Mouse (Mus musculus) MEL (cell line): ENCODE data around the gene Ephb2. TPM values are rescaled to one million over a fixed set of nuclear protein-coding genes. Genes with fewer than 3 reads are reported as not detected.

Experiments
- DNase-seq: peaks from one replicate; pipeline ENCODE4 v3.0.0; 2011; ENCODE audit warnings: low read depth, low spot score
- H3K27ac ChIP-seq: 2 replicates; pipeline ENCODE4 v1.5.1; 2012; ENCODE audit warnings: low read depth, mild to moderate bottlenecking, control low read depth, low read length, moderate library complexity; ENCODE audit not compliant: control insufficient read depth
- H3K27me3 ChIP-seq, 2 experiments: fragments of 150-350 bp in 1 of 2; sonication (generic) in 1 of 2; 2 replicates each; pipeline ENCODE4 v1.6.1; 2012; ENCODE audit warnings: low read length in 2 of 2, mild to moderate bottlenecking in 2 of 2, improper control_type of control experiment in 1 of 2, moderate library complexity in 1 of 2; ENCODE audit not compliant: insufficient read depth in 2 of 2, control insufficient read depth in 1 of 2
- H3K36me3 ChIP-seq, 2 experiments: 2 replicates each; pipeline ENCODE4 v1.6.1; 2012 to 2014; ENCODE audit warnings: low read length in 2 of 2, improper control_type of control experiment in 1 of 2, inconsistent platforms in 1 of 2, mild to moderate bottlenecking in 1 of 2; ENCODE audit not compliant: insufficient read depth in 2 of 2, control insufficient read depth in 1 of 2
- H3K4me1 ChIP-seq, 2 experiments: fragments of 150-350 bp in 1 of 2; sonication (generic) in 1 of 2; 2 replicates each; pipeline ENCODE4 v1.6.1; 2012; ENCODE audit warnings: low read length in 2 of 2, improper control_type of control experiment in 1 of 2, mild to moderate bottlenecking in 1 of 2; ENCODE audit not compliant: insufficient read depth in 2 of 2, control insufficient read depth in 1 of 2
- H3K4me3 ChIP-seq, 2 experiments: fragments of 150-350 bp in 1 of 2; sonication (generic) in 1 of 2; 2 replicates each; pipeline ENCODE4 v1.5.1; 2012; ENCODE audit warnings: low read depth in 2 of 2, low read length in 2 of 2, mild to moderate bottlenecking in 2 of 2, moderate library complexity in 2 of 2, control low read depth in 1 of 2, improper control_type of control experiment in 1 of 2; ENCODE audit not compliant: control insufficient read depth in 1 of 2, insufficient read depth in 1 of 2
- H3K79me2 ChIP-seq: 2 replicates; pipeline ENCODE4 v1.6.1; 2012; ENCODE audit warnings: mild to moderate bottlenecking, low read length, moderate library complexity; ENCODE audit not compliant: control insufficient read depth, poor library complexity, insufficient read depth
- H3K9ac ChIP-seq: 2 replicates; pipeline ENCODE4 v1.6.1; 2012; ENCODE audit warnings: low read depth, mild to moderate bottlenecking, control low read depth, low read length, moderate library complexity; ENCODE audit not compliant: control insufficient read depth, poor library complexity, severe bottlenecking
- H3K9me3 ChIP-seq: fragments of 150-350 bp; sonication (generic); replicated peaks from 2 replicates; pipeline ENCODE4 v1.6.1; 2012; ENCODE audit warnings: mild to moderate bottlenecking, low read length, improper control_type of control experiment, moderate library complexity; ENCODE audit not compliant: insufficient read depth
- CHD2 ChIP-seq: IDR thresholded peaks from 2 replicates; pipeline ENCODE4 v1.6.1; 2011; ENCODE audit warnings: low read length, improper control_type of control experiment
- E2F4 ChIP-seq: IDR thresholded peaks from 2 replicates; pipeline ENCODE4 v1.6.1; 2011; ENCODE audit warnings: low read depth, low read length, improper control_type of control experiment, borderline replicate concordance
- EP300 ChIP-seq, 2 experiments: IDR thresholded peaks; 2 replicates each; pipeline ENCODE4 v1.6.1; 2011; ENCODE audit warnings: improper control_type of control experiment in 2 of 2, low read length in 2 of 2, low read depth in 1 of 2, mild to moderate bottlenecking in 1 of 2
- ETS1 ChIP-seq: IDR thresholded peaks from 2 replicates; pipeline ENCODE4 v1.6.1; 2012; ENCODE audit warnings: low read depth, mild to moderate bottlenecking, inconsistent platforms, low read length, improper control_type of control experiment, moderate library complexity
- GABPA ChIP-seq: IDR thresholded peaks from 2 replicates; pipeline ENCODE4 v1.6.1; 2012; ENCODE audit warnings: low read depth, mild to moderate bottlenecking, inconsistent platforms, low read length, improper control_type of control experiment, moderate library complexity
- HCFC1 ChIP-seq: IDR thresholded peaks from 2 replicates; pipeline ENCODE4 v1.6.1; 2012; ENCODE audit warnings: low read depth, mild to moderate bottlenecking, inconsistent platforms, low read length, improper control_type of control experiment, moderate library complexity
- JUND ChIP-seq: IDR thresholded peaks from 2 replicates; pipeline ENCODE4 v1.6.1; 2011; ENCODE audit warnings: low read depth, mild to moderate bottlenecking, improper control_type of control experiment, low read length
- KAT2A ChIP-seq: conservative IDR thresholded peaks from 2 replicates; pipeline ENCODE4 v1.6.1; 2012; ENCODE audit warnings: low read depth, low read length, improper control_type of control experiment, inconsistent platforms
- MAFK ChIP-seq: IDR thresholded peaks from 2 replicates; pipeline ENCODE4 v1.6.1; 2011; ENCODE audit warnings: low read depth, mild to moderate bottlenecking, low read length, improper control_type of control experiment, borderline replicate concordance
- MAX ChIP-seq: IDR thresholded peaks from 2 replicates; pipeline ENCODE4 v1.6.1; 2011; ENCODE audit warnings: low read length, improper control_type of control experiment
- MEF2A ChIP-seq: IDR thresholded peaks from 2 replicates; pipeline ENCODE4 v1.6.1; 2014; ENCODE audit warnings: low read depth, mild to moderate bottlenecking, inconsistent platforms, low read length, improper control_type of control experiment; ENCODE audit not compliant: poor library complexity, insufficient replicate concordance, severe bottlenecking; ENCODE audit errors: extremely low read depth
- MYB ChIP-seq: IDR thresholded peaks from 2 replicates; pipeline ENCODE4 v1.6.1; 2011; ENCODE audit warnings: mild to moderate bottlenecking, low read depth, low read length, improper control_type of control experiment
- NELFE ChIP-seq: IDR thresholded peaks from 2 replicates; pipeline ENCODE4 v1.6.1; 2011; ENCODE audit warnings: low read depth, low read length, improper control_type of control experiment
- NRF1 ChIP-seq: IDR thresholded peaks from 2 replicates; pipeline ENCODE4 v1.6.1; 2014; ENCODE audit warnings: low read depth, mild to moderate bottlenecking, inconsistent platforms, low read length, improper control_type of control experiment, moderate library complexity; ENCODE audit not compliant: poor library complexity, insufficient read depth, severe bottlenecking
- POLR2AphosphoS5 ChIP-seq: IDR thresholded peaks from 2 replicates; pipeline ENCODE4 v1.6.1; 2012; ENCODE audit warnings: low read depth, borderline replicate concordance, mild to moderate bottlenecking, inconsistent platforms, low read length, moderate library complexity, mixed read lengths
- SIN3A ChIP-seq: IDR thresholded peaks from 2 replicates; pipeline ENCODE4 v1.6.1; 2012; ENCODE audit warnings: low read length, improper control_type of control experiment, inconsistent platforms
- TAL1 ChIP-seq: IDR thresholded peaks from 2 replicates; pipeline ENCODE4 v1.6.1; 2012; ENCODE audit warnings: mild to moderate bottlenecking, inconsistent platforms, low read length, moderate library complexity, mixed read lengths
- TBP ChIP-seq: IDR thresholded peaks from 2 replicates; pipeline ENCODE4 v1.8.0; 2011; ENCODE audit warnings: low read depth, low read length, improper control_type of control experiment
- USF1 ChIP-seq: IDR thresholded peaks from 2 replicates; pipeline ENCODE4 v1.6.1; 2014; ENCODE audit warnings: low read depth, mild to moderate bottlenecking, inconsistent platforms, low read length, improper control_type of control experiment, moderate library complexity
- ZC3H11A ChIP-seq: IDR thresholded peaks from 2 replicates; pipeline ENCODE4 v1.6.1; 2012; ENCODE audit warnings: low read depth, mild to moderate bottlenecking, inconsistent platforms, low read length, improper control_type of control experiment
- ZKSCAN1 ChIP-seq: IDR thresholded peaks from 2 replicates; pipeline ENCODE4 v1.6.1; 2012; ENCODE audit warnings: low read depth, mild to moderate bottlenecking, inconsistent platforms, low read length, improper control_type of control experiment, moderate library complexity
- polyA plus RNA-seq, 2 experiments: library from polyadenylated mRNA; stranded (reverse) in 1 of 2; unstranded in 1 of 2; fragments of >175 nt in 1 of 2; fragments of >200 nt in 1 of 2; gene quantifications; 2 replicates each; pipeline versions ENCODE4 v1.2.1 to v1.2.4; 2012; ENCODE audit warnings: low replicate concordance in 2 of 2, low read depth in 1 of 2; ENCODE audit not compliant: insufficient read length in 2 of 2, insufficient read depth in 1 of 2, missing spikeins in 1 of 2
- total RNA-seq: library from RNA; depleted of rRNA; stranded (reverse); fragments of 300-350 nt; gene quantifications from 2 replicates; pipeline ENCODE4 v1.2.3, GENCODE M21; 2012

Gene Ephb2
- total and polyA plus RNA-seq, 3 experiments = 1.9 to 4.1 TPM; not detected in 1

- Histone ChIP-seq H3K27ac (no peak overlapping the region), H3K9ac (no peak overlapping the region), H3K4me3 (no peak overlapping the region), H3K79me2 (no peaks in the 10 kb centered on the region), H3K27me3 (no peaks in the 10 kb centered on the region), H3K9me3 (no peaks in the 10 kb centered on the region), H3K4me1 (no peaks in the 10 kb centered on the region), H3K36me3 (no peaks in the 10 kb centered on the region)
- no peak for DNase-seq
- TF ChIP-seq POLR2AphosphoS5 = no peak
- TF ChIP-seq TAL1 = no peak
- no peak for TF ChIP-seq MEF2A
- TF ChIP-seq MAX = no peak
- no peak for TF ChIP-seq MAFK
- no peak for TF ChIP-seq HCFC1
- TF ChIP-seq SIN3A = no peak
These were observed 61.6 kb downstream of the Ephb2 start for GRCm38 (mm10) chr4:136774201-136774600.

DNA sequence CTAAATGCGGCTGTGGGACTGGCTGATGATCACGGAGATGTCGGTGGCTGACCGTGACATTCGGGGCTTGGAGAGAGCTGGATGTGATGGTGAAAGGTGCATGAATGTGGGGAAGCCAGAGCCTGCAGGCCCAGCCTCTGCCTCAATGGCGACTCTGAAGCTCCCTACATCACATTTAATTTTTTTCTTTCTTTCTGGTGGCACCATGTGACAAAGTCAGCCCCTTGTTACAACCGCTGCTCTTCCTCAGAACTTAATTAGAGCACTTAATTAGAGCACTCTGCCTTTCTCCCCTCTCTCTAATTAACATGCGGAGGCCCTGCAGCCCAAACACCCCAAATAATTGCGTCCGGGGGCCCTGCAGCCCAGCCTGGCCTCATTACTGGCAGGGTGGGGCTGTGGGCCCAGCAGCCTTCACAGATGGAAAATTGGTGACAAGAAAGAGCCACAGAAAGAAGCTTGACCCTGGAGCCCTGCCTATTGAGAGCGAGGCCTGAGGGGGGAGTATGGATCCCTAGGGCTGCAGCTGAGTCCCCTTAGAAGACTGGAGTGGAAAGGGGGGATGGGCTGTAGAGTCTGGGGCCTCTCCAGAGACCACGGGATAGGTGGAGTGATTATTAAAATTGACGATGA lies 62.7 kb downstream of the Ephb2 start:
- TF ChIP-seq NELFE (no peak), TAL1 (no peak), KAT2A (no peak), ZC3H11A (no peak), MEF2A (no peak), E2F4 (no peak), ZKSCAN1 (no peak), TBP (no peak), JUND (no peak), NRF1 (no peak), MYB (no peak), EP300 (IDR thresholded peaks at IDR 0.05; ENCODE audit: low read depth in 1 of 2, low read length in 2 of 2) (no peak), USF1 (no peak), ETS1 (no peak), GABPA (no peak), CHD2 (no peak)
- Histone ChIP-seq H3K27me3 (no peaks in the 10 kb centered on the region), H3K4me1 (no peaks in the 10 kb centered on the region), H3K27ac (no peak overlapping the region), H3K9ac (no peak overlapping the region), H3K36me3 (no peaks in the 10 kb centered on the region), H3K4me3 (no peak overlapping the region), H3K9me3 (no peaks in the 10 kb centered on the region), H3K79me2 (no peaks in the 10 kb centered on the region)
- no peak for DNase-seq
